Mouse (Mus musculus) stomach, embryonic 15.5 days (tissue): ENCODE measurements around the gene Bpifa6. TPM values are rescaled to one million over a fixed set of nuclear protein-coding genes. Genes with fewer than 3 reads are reported as not detected.

ENCODE experiments used
- polyA plus RNA-seq: library from polyadenylated mRNA; unstranded; fragments of >200 nt; fragmentation: Nextera tagmentation; extraction: Ambion mirVana; gene quantifications from 2 replicates; pipeline ENCODE4 v1.2.1, GENCODE M21; 2015

Bpifa6 gene
- polyA plus RNA-seq, 1 experiment from 2014 or later: not detected

Other genes with a start within 250 kb of the Bpifa6 start
- 225 and 238 TPM in 2 replicates for gene Mapre1, start 233.7 kb upstream of the Bpifa6 start, polyA plus RNA-seq
- gene Efcab8, start 195.0 kb upstream of the Bpifa6 start, polyA plus RNA-seq: 0.15 and 0.18 TPM in 2 replicates
- gene Sun5, start 103.9 kb upstream of the Bpifa6 start, polyA plus RNA-seq: not detected in 2 replicates
- not detected in 2 replicates for gene Bpifb2, start 99.9 kb upstream of the Bpifa6 start, polyA plus RNA-seq
- not detected in 2 replicates for gene Bpifb6, start 74.6 kb upstream of the Bpifa6 start, polyA plus RNA-seq
- not detected in 2 replicates for gene Bpifb3, start 56.7 kb upstream of the Bpifa6 start, polyA plus RNA-seq
- gene Bpifb4, start 36.7 kb upstream of the Bpifa6 start, polyA plus RNA-seq: not detected in 2 replicates
- gene Bpifa2, start 33.3 kb downstream of the Bpifa6 start, polyA plus RNA-seq: not detected in 2 replicates
- gene Bpifa3, start 155.4 kb downstream of the Bpifa6 start, polyA plus RNA-seq: not detected in 2 replicates
- gene Bpifa1, start 167.9 kb downstream of the Bpifa6 start, polyA plus RNA-seq: not detected in 2 replicates
- not detected in 2 replicates for gene Bpifa5, start 187.7 kb downstream of the Bpifa6 start, polyA plus RNA-seq
- 234 and 239 TPM in 2 replicates for gene Bpifb1, start 215.9 kb downstream of the Bpifa6 start, polyA plus RNA-seq
- 0.36 and 0.83 TPM in 2 replicates for gene Bpifb5, start 248.8 kb downstream of the Bpifa6 start, polyA plus RNA-seq